Mouse (Mus musculus) 416B (cell line): Measurements from ENCODE around the gene Gm38392.
"Not testable (repeated sequence)": the region's sequence is repeated elsewhere in the genome, so short reads cannot be mapped to it uniquely, and the experiment has no call there.

Source experiments
- DNase-seq: peaks from one replicate; pipeline ENCODE4 v3.0.0; 2011; ENCODE audit warnings: low read depth

Gene Gm38392

GRCm38 (mm10) chr3:88287110-88287509 is at the start of gene Gm38392:
Gm38392 (minus strand) TSS chr3:88287210.
- DNase-seq: no peak

- DNase-seq: peak; percentile 98
Measured at GRCm38 (mm10) chr3:88336058-88337013, 49.3 kb upstream of the Gm38392 start, which contains the start of the genes Tmem79 and Smg5. Tmem79 (minus strand) TSS chr3:88336148. Smg5 (plus strand) TSS chr3:88336260.

GRCm38 (mm10) chr3:88335436-88336053 is 48.5 kb upstream of the Gm38392 start:
- no peak for DNase-seq

- DNase-seq: peak; percentile 64
Measured at GRCm38 (mm10) chr3:88334902-88335435, 48.0 kb upstream of the Gm38392 start.

GRCm38 (mm10) chr3:88334029-88334658 is 47.1 kb upstream of the Gm38392 start:
- no peak for DNase-seq

- peak; percentile 75 for DNase-seq
Measured at GRCm38 (mm10) chr3:88331282-88331681, 44.3 kb upstream of the Gm38392 start.

GRCm38 (mm10) chr3:88328956-88329355 is 41.9 kb upstream of the Gm38392 start:
- no peak for DNase-seq

- DNase-seq: peak; percentile 78
Measured at GRCm38 (mm10) chr3:88324951-88325405, 38.0 kb upstream of the Gm38392 start, which contains the start of gene Glmp. Glmp (plus strand) TSS chr3:88325023.

GRCm38 (mm10) chr3:88299172-88299571 is 12.2 kb upstream of the Gm38392 start:
- no peak for DNase-seq

- DNase-seq: no peak
Measured at GRCm38 (mm10) chr3:88297321-88297851, 10.4 kb upstream of the Gm38392 start.

GRCm38 (mm10) chr3:88296561-88297318 is 9.7 kb upstream of the Gm38392 start, which contains the start of the genes Tsacc and Cct3:
Tsacc (minus strand) TSS chr3:88296999.
Cct3 (plus strand) TSS chr3:88297116.
- DNase-seq: peak; percentile 100

- DNase-seq: no peak
Measured at GRCm38 (mm10) chr3:88296110-88296560, 9.1 kb upstream of the Gm38392 start.

GRCm38 (mm10) chr3:88295272-88295671 is 8.3 kb upstream of the Gm38392 start:
- peak; percentile 48 for DNase-seq

GRCm38 (mm10) chr3:88291970-88292369 is 5.0 kb upstream of the Gm38392 start:
- peak; percentile 77 for DNase-seq

GRCm38 (mm10) chr3:88288133-88288713 is 1.2 kb upstream of the Gm38392 start:
- DNase-seq: not testable (repeated sequence)

- not testable (repeated sequence) for DNase-seq
Measured at GRCm38 (mm10) chr3:88285565-88285895, 1.5 kb downstream of the Gm38392 start.

GRCm38 (mm10) chr3:88284815-88285564 is 2.0 kb downstream of the Gm38392 start:
- DNase-seq: not testable (repeated sequence)

GRCm38 (mm10) chr3:88281141-88281916 is 5.7 kb downstream of the Gm38392 start:
- DNase-seq: not testable (repeated sequence)

GRCm38 (mm10) chr3:88280035-88280434 is 7.0 kb downstream of the Gm38392 start:
- DNase-seq: no peak
